Mouse (Mus musculus) spleen, adult 2 months (tissue): ENCODE data around the gene Epx.

ENCODE experiments used
- CTCF ChIP-seq: fragments of 200-500 bp; IDR thresholded peaks from 2 replicates; pipeline ENCODE4 v1.5.1; 2011; ENCODE audit warnings: mild to moderate bottlenecking, inconsistent platforms; ENCODE audit not compliant: insufficient read depth, insufficient read length, insufficient replicate concordance; ENCODE audit errors: extremely low read depth
- POLR2A ChIP-seq: fragments of 200-500 bp; IDR thresholded peaks from 2 replicates; pipeline ENCODE4 v1.6.1; 2011; ENCODE audit warnings: low read depth, low read length, inconsistent platforms

- no peak for TF ChIP-seq POLR2A
- TF ChIP-seq CTCF: no peak
Observed at GRCm38 (mm10) chr11:87854550-87854949, 20.8 kb downstream of the Epx start.
